Mouse (Mus musculus): ENCODE measurements around the gene Cp.

DNA sequence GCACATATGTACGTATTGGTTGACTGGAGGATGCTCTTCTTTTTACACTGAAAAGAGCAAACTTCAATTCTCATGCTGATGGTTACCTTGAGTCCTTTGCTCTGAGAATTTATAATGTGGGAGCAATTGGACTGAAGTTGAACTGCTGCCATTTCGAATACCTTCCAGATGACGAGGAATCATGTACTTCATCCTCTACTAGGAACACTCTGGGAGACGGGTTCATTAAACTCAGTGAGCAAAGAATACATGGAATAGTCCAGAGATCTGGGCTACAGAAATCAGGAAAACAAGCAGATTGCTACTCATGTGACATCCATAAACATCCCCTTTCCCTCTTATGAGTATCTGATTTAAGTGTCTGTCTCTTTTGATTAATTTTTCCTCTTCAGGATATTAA, 79.2 kb downstream of the Cp start:
- TF ChIP-seq CTCF (IDR thresholded peaks at IDR 0.05; ENCODE audit: extremely low read depth, insufficient read depth, low read length) (no peak), POLR2A (IDR thresholded peaks at IDR 0.05; ENCODE audit: extremely low read depth, insufficient read depth, low read length) (no peak)
